Mouse (Mus musculus): ENCODE results near the gene Slc39a11. TPM values are rescaled to one million over a fixed set of nuclear protein-coding genes. Genes with fewer than 3 reads are reported as not detected.

Slc39a11 gene
- total and polyA plus RNA-seq, 3 experiments: 5.0 to 9.9 (median 5.3) TPM

DNA sequence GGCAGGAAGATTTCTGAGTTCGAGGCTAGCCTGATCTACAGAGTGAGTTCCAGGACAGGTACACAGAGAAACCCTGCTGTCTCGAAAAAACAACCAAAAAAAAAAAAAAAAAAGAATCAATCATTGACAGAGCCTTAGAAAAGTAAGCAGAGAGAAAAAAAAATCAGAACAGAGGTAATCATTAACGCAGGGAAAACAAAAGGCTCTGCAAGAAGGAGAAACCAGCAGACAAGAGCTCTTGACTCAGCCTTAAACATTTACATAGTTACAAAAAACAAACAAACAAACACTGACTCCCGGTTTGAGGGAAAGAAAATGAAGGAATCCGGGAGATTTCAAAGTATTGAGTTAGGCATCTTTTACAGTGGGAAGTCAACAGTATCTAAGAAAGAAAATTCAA is 40.3 kb downstream of the Slc39a11 start:
- no peaks in the 10 kb centered on the region for H3K27me3 ChIP-seq (ENCODE audit: insufficient read depth, low read length)
- H3K4me1 ChIP-seq (ENCODE audit: insufficient read depth, low read depth, low read length): no peaks in the 10 kb centered on the region
- H3K36me3 ChIP-seq (replicated peaks): no peaks in the 10 kb centered on the region
- peaks cover 46% of the 10 kb centered on the region for H3K9me3 ChIP-seq (replicated peaks)
- DNase-seq (ENCODE audit: low spot score): no peak
- no peak for ATAC-seq (ENCODE audit: extremely low read depth, insufficient number of reproducible peaks, low FRiP score, poor library complexity, severe bottlenecking)
- TF ChIP-seq CTCF (IDR thresholded peaks at IDR 0.05; ENCODE audit: low read depth, low read length): no peak
- no peak for TF ChIP-seq TAL1 (conservative IDR thresholded peaks at IDR 0.05; ENCODE audit: low read depth, low read length)
- no peak for TF ChIP-seq POLR2AphosphoS5 (IDR thresholded peaks at IDR 0.05; ENCODE audit: insufficient replicate concordance, low read depth, low read length)
- no peak for TF ChIP-seq GATA2 (IDR thresholded peaks at IDR 0.05; ENCODE audit: borderline replicate concordance, low read depth, low read length)
- no peak for TF ChIP-seq GATA1 (IDR thresholded peaks at IDR 0.05; ENCODE audit: borderline replicate concordance, low read length)
- H3K4me3 ChIP-seq (ENCODE audit: low read depth, low read length): no peak overlapping the region

DNA sequence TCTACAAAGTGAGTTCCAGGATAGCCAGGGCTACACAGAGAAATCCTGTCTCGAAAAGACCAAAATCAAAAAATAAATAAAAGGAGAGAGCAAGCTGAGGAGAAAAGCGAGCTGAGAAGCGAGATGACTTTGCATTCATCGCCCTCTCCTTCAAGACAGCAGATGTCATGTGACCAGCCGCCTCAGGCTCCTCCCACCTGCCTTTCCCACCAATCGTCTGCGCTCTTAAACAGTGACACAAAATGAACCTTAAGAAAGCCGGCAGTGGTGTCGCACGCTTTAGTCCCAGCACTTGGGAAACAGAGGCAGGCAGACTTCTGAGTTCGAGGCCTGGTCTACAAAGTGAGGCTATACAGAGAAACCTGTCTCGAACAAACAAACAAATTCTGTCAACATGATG is 42.3 kb downstream of the Slc39a11 start:
- no peak for TF ChIP-seq GATA2 (IDR thresholded peaks at IDR 0.05; ENCODE audit: borderline replicate concordance, low read depth, low read length)
- TF ChIP-seq TAL1 (conservative IDR thresholded peaks at IDR 0.05; ENCODE audit: low read depth, low read length): no peak
- no peak for TF ChIP-seq CTCF (IDR thresholded peaks at IDR 0.05; ENCODE audit: low read depth, low read length)
- TF ChIP-seq GATA1 (IDR thresholded peaks at IDR 0.05; ENCODE audit: borderline replicate concordance, low read length): no peak
- TF ChIP-seq POLR2AphosphoS5 (IDR thresholded peaks at IDR 0.05; ENCODE audit: insufficient replicate concordance, low read depth, low read length): no peak
- Histone ChIP-seq H3K9me3 (replicated peaks) (peaks cover 50% of the 10 kb centered on the region), H3K4me1 (ENCODE audit: insufficient read depth, low read depth, low read length) (no peaks in the 10 kb centered on the region), H3K36me3 (replicated peaks) (no peaks in the 10 kb centered on the region), H3K4me3 (ENCODE audit: low read depth, low read length) (no peak overlapping the region), H3K27me3 (ENCODE audit: insufficient read depth, low read length) (no peaks in the 10 kb centered on the region)
- DNase-seq (ENCODE audit: low spot score) (no peak), ATAC-seq (ENCODE audit: extremely low read depth, insufficient number of reproducible peaks, low FRiP score, poor library complexity, severe bottlenecking) (no peak)

DNA sequence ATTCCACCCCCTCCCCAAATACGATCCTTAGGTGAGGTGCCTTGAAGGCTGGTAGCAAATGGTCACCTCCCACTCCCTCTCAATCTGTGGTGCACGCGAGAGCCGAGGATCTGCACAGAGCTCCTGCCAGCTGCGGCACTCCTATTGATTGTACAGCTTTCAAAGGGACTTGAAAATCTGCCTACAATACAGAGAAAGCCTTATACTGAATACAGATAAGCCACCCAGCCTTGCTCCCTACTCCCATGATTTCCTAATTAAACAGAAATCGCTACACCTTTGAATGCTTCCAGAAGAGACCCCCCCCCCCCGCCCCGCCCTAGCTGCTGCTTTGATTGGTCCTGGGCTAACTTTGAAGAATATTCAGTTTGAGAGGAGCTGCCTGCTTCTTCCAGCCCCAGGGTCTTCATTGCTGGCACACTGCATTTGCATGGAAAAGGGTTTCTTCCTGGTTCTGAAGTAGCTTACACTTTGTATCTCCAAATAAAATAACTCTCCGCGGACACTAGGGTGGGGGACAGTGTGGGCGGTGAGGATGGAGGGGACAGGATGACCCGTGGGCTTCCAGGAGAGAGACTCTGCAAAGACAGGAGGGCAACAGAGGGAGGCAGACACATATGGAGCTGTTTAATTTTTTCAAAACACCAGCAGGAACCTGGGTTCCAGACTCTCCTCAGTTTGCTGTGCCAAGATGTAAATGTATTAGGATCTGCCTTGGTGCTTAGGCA is 48.1 kb downstream of the Slc39a11 start:
- Histone ChIP-seq H3K4me3 (ENCODE audit: low read depth, low read length) (no peak overlapping the region), H3K4me1 (ENCODE audit: insufficient read depth, low read depth, low read length) (no peaks in the 10 kb centered on the region), H3K36me3 (replicated peaks) (no peaks in the 10 kb centered on the region), H3K9me3 (replicated peaks) (peaks cover 60% of the 10 kb centered on the region), H3K27me3 (ENCODE audit: insufficient read depth, low read length) (no peaks in the 10 kb centered on the region)
- TF ChIP-seq TAL1 (conservative IDR thresholded peaks at IDR 0.05; ENCODE audit: low read depth, low read length): no peak
- TF ChIP-seq CTCF (IDR thresholded peaks at IDR 0.05; ENCODE audit: low read depth, low read length): no peak
- TF ChIP-seq GATA2 (IDR thresholded peaks at IDR 0.05; ENCODE audit: borderline replicate concordance, low read depth, low read length): no peak
- no peak for TF ChIP-seq POLR2AphosphoS5 (IDR thresholded peaks at IDR 0.05; ENCODE audit: insufficient replicate concordance, low read depth, low read length)
- TF ChIP-seq GATA1 (IDR thresholded peaks at IDR 0.05; ENCODE audit: borderline replicate concordance, low read length): no peak
- no peak for DNase-seq (ENCODE audit: low spot score)
- ATAC-seq (ENCODE audit: extremely low read depth, insufficient number of reproducible peaks, low FRiP score, poor library complexity, severe bottlenecking): no peak

DNA sequence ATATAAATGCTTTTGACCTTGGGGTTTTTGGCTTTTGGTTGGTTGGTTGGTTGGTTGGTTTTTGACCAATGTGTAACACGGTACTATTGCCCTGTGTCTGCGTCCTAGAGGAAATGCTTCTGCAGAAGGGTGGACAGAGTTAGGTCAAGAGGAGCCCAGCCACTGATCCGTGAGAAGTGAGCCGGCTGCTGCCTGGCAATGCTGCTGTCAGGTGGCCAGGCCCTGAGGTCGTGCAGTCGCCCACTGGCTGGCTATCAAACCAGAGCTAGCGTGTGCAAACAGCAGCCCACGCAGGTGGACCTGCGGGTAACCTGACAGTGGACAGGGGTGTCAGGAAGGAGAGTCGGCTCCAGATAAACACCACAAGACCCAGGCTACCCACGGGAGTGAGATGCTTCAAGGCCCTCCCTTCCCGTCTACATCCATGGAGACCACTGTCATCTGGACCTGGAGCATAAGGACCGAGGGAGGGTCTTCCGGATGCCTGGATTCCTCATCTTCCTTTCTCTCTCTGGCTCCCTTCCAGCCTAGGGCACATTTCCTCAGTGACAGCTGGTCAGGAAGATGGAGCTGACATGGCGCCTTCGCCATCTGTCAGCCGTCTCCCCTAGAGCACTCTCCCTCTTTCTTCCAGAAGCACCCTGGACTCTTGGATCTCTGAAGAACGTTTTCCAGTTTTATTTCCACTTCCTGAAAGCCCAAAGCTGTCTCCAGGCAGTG is 49.2 kb downstream of the Slc39a11 start:
- no peak for DNase-seq (ENCODE audit: low spot score)
- Histone ChIP-seq H3K4me3 (ENCODE audit: low read depth, low read length) (no peak overlapping the region), H3K4me1 (ENCODE audit: insufficient read depth, low read depth, low read length) (no peaks in the 10 kb centered on the region), H3K9me3 (replicated peaks) (peaks cover 57% of the 10 kb centered on the region), H3K36me3 (replicated peaks) (no peaks in the 10 kb centered on the region), H3K27me3 (ENCODE audit: insufficient read depth, low read length) (no peaks in the 10 kb centered on the region)
- ATAC-seq (ENCODE audit: extremely low read depth, insufficient number of reproducible peaks, low FRiP score, poor library complexity, severe bottlenecking): no peak
- no peak for TF ChIP-seq GATA1 (IDR thresholded peaks at IDR 0.05; ENCODE audit: borderline replicate concordance, low read length)
- no peak for TF ChIP-seq POLR2AphosphoS5 (IDR thresholded peaks at IDR 0.05; ENCODE audit: insufficient replicate concordance, low read depth, low read length)
- TF ChIP-seq GATA2 (IDR thresholded peaks at IDR 0.05; ENCODE audit: borderline replicate concordance, low read depth, low read length): no peak
- no peak for TF ChIP-seq TAL1 (conservative IDR thresholded peaks at IDR 0.05; ENCODE audit: low read depth, low read length)
- no peak for TF ChIP-seq CTCF (IDR thresholded peaks at IDR 0.05; ENCODE audit: low read depth, low read length)

DNA sequence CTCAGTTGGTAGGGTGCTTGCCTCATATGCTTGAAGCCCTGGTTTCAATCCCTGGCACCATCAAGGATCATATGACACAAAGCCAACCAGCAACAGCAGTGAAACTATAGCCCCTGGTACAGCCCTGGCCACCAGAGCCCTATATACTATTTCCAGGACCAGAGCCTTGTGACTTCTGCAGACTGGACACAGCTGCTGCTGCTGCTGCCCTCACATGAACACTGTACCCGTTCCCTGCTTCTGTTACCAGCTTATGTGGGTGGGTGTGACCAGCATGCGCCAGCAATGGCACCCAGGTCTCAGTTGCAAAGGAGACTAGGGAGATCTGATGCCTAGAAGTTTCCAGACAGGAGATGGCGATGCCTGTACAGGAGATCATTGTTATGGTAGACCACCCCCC is 52.2 kb downstream of the Slc39a11 start:
- Histone ChIP-seq H3K9me3 (replicated peaks) (peaks cover 49% of the 10 kb centered on the region), H3K4me1 (ENCODE audit: insufficient read depth, low read depth, low read length) (no peaks in the 10 kb centered on the region), H3K27me3 (ENCODE audit: insufficient read depth, low read length) (no peaks in the 10 kb centered on the region), H3K4me3 (ENCODE audit: low read depth, low read length) (no peak overlapping the region), H3K36me3 (replicated peaks) (no peaks in the 10 kb centered on the region)
- DNase-seq (ENCODE audit: low spot score): no peak
- no peak for ATAC-seq (ENCODE audit: extremely low read depth, insufficient number of reproducible peaks, low FRiP score, poor library complexity, severe bottlenecking)
- TF ChIP-seq CTCF (IDR thresholded peaks at IDR 0.05; ENCODE audit: low read depth, low read length): no peak
- no peak for TF ChIP-seq GATA1 (IDR thresholded peaks at IDR 0.05; ENCODE audit: borderline replicate concordance, low read length)
- no peak for TF ChIP-seq TAL1 (conservative IDR thresholded peaks at IDR 0.05; ENCODE audit: low read depth, low read length)
- TF ChIP-seq POLR2AphosphoS5 (IDR thresholded peaks at IDR 0.05; ENCODE audit: insufficient replicate concordance, low read depth, low read length): no peak
- no peak for TF ChIP-seq GATA2 (IDR thresholded peaks at IDR 0.05; ENCODE audit: borderline replicate concordance, low read depth, low read length)

DNA sequence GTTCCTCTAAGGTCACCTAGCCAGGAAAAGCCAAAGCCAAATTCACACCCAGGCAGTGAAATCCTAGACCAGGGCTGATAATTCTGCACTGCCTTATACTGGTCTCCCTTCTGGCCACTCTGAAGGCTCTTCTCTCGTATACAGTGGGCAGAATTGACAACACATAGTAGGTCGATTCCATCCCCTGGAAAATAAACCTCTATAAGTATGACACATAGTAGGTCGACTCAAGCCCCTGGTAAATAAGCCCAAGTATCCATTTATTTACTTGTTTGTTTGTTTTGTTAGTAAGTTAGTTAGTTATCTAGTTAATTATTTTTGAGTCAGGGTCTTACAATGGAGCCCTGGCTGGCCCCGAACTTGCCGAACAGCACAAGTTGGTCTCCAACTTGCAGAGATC is 54.7 kb downstream of the Slc39a11 start:
- peaks cover 38% of the 10 kb centered on the region for H3K9me3 ChIP-seq (replicated peaks)

More for the DNA sequence above, 54.7 kb downstream of the Slc39a11 start:
- Histone ChIP-seq H3K4me3 (ENCODE audit: low read depth, low read length) (no peak overlapping the region), H3K4me1 (ENCODE audit: insufficient read depth, low read depth, low read length) (no peaks in the 10 kb centered on the region), H3K27me3 (ENCODE audit: insufficient read depth, low read length) (no peaks in the 10 kb centered on the region), H3K36me3 (replicated peaks) (no peaks in the 10 kb centered on the region)
- no peak for ATAC-seq (ENCODE audit: extremely low read depth, insufficient number of reproducible peaks, low FRiP score, poor library complexity, severe bottlenecking)
- DNase-seq (ENCODE audit: low spot score): no peak
- TF ChIP-seq CTCF (IDR thresholded peaks at IDR 0.05; ENCODE audit: low read depth, low read length): no peak
- TF ChIP-seq GATA2 (IDR thresholded peaks at IDR 0.05; ENCODE audit: borderline replicate concordance, low read depth, low read length): no peak
- no peak for TF ChIP-seq TAL1 (conservative IDR thresholded peaks at IDR 0.05; ENCODE audit: low read depth, low read length)
- TF ChIP-seq GATA1 (IDR thresholded peaks at IDR 0.05; ENCODE audit: borderline replicate concordance, low read length): no peak
- no peak for TF ChIP-seq POLR2AphosphoS5 (IDR thresholded peaks at IDR 0.05; ENCODE audit: insufficient replicate concordance, low read depth, low read length)
